Mouse (Mus musculus) frontal cortex, adult 2 months (tissue): ENCODE data around the gene Rnf2. TPM values are rescaled to one million over a fixed set of nuclear protein-coding genes. Genes with fewer than 3 reads are reported as not detected.
"Not testable (repeated sequence)": the region's sequence is repeated elsewhere in the genome, so short reads cannot be mapped to it uniquely, and the experiment has no call there.

ENCODE experiments used
- DNase-seq, 2 experiments: peaks; one replicate each; pipeline ENCODE4 v3.0.0; 2022; ENCODE audit warnings: low spot score in 1 of 2; ENCODE audit errors: extremely low spot score in 1 of 2
- polyA plus RNA-seq: library from polyadenylated mRNA; depleted of rRNA; stranded (reverse); fragments of >200 nt; gene quantifications from 2 replicates; pipeline ENCODE4 v1.2.3, GENCODE M21; 2012

The Rnf2 gene
- polyA plus RNA-seq, 1 experiment = 31.3 TPM

DNA sequence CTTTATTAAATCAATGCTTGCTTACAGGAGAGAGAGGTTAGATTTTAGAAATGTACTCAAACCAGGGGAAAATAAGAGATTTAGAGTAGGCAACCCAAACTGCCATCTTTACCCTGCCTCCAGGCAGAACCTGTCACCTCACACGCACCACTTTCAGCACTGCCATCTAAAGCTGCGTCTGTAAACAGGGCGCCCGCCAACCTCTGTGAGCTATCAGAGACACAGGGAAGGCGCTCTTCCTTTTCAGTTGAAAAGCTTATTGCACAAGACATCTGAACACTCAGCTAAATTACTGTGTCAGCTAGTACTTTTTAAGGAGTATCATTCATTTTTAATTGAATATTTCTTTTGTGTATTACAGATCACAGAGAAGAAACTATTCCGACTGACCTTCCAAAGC is 10.9 kb downstream of the Rnf2 start:
- DNase-seq = no peak

DNA sequence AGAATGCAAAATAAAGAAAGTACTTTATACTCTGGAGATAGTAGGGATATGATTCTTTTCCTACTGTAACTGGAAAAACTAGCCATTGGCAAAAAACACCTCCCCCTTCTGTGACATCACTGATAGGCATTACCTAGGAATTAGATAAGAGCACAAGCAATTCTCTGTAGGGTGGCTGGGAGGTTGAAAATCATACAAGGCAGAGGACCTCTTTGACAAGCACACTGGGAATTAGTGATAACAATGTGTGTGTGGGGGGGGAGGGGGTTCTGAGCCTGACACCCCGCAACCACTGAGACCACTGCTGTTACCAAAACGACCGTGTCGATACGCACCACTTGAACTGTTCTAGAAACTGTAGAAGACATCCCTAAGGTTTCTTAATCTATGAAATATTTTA is 16.0 kb downstream of the Rnf2 start:
- no peak for DNase-seq

DNA sequence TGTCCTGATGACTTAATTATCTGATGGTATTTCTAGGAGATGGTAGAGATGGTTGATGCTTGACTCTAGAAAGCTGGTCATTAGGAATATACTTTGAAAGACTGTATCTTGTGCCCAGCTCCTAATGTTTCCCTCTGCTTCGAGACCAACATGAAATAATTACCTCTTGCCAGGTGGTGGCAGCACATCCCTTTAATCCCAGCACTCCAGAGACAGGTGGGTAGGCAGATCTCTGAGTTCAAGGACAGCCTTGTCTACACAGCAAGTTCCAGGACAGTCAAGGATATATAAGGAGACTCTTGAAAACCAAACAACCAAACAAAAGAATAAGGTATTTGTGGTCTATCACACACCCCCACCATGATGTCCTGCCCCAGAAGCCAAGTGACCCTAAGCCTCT is 17.2 kb downstream of the Rnf2 start:
- DNase-seq = peak in 1 of 2 experiments; percentile 36

DNA sequence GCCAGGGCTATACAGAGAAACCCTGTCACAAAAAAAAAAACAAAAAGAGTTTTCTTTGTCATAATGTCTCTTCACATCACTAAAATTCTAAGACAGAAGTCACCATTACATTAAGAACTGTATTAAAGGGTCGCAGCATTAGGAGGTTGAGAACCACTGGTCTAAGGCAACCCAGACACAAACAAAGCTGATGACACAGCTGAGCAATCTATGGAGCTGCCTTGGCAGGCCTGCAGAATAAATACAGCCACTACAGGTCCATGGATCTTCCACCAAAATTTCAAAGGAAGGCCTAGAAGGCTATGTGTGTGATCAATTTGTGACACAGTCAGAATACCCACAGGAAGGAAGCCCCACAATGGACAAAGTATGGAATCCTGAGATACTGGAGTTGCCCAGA is 18.3 kb downstream of the Rnf2 start:
- DNase-seq = no peak

DNA sequence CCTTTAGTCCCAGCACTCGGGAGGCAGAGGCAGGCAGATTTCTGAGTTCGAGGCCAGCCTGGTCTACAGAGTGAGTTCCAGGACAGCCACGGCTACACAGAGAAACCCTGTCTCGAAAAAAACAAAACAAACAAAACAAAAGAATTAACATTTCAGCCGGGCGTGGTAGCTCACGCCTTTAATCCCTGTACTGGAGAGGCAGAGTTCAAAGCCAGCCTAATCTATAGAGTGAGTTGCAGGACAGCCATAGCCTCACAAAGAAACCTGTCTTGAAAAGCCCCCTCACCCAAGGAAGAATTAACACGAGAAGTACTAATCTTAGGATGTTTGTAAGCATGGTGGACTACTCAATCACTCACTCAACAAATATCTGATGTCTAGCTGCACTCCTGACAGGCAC is 28.4 kb downstream of the Rnf2 start:
- DNase-seq = not testable (repeated sequence)

DNA sequence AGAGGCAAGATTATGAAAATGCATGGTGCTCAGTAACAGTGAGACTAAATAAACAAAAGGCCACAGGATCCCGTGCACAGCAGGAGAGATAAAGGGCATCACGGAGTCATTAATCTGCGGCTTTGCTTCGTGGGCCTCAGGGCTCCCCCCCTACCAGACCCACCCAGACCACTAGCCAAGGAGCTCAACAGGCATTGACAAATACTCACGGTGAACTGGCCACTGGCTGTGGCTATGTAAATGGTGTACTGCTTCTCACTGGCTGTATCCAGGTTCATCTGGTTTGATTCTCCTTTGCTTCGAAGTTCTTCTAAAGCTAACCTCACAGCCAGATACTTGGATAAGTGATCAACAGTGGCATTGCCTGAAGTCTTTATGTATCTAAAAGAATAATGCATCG is 29.3 kb downstream of the Rnf2 start:
- DNase-seq = no peak

DNA sequence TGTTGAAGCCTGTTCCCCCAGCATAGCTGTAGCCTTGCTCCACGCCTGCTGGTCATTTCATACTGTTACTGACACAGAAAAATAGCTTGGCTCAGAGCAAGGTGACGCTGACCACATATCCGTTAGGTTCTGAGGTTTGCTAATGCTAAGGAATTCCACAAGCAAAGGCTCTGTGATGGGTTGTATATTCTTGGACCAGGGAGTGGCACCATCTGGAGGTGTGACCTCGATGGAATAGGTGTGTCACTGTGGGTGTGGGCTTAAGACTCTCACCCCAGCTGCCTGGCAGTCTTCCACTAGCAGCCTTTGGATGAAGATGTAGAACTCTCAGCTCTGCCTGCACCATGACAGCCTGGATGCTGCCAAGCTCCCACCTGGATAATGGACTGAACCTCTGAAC is 34.2 kb downstream of the Rnf2 start:
- no peak for DNase-seq

DNA sequence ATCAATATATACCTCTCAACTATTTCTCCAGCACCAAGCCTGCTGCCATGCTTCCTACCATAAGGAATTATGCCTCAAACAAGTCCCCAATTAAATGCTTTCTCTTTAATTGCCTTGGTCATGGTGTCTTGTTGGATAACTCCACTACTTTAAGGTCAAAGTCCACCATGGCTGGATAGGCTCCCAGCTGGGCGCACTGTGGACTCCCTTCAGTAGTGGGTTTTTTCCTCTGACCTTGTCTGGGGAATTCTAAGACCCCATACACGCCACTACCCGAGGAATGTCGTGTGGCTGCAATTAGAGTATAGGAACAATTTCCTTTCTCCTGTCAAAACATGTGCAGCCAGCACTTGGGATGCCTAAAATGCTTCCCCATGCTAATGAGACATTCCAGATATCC is 35.8 kb downstream of the Rnf2 start:
- no peak for DNase-seq

DNA sequence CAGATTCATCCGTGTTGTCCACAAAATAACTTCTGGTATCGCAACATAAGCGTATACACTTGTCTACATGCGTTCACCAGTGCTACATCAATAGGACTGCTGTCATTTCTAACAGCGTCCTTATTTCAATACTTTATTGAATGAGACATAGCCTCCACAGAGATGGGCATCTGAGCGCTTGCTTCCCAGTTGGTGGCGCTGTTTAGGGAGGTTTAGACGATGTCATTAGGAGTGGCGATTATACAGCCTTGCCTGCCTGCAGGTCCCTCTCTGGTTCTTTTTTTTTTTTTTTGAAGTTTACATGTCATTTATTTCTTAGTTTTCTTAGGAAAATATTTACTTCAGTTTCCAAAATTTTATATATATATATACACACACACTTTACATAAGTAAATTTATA is 39.5 kb downstream of the Rnf2 start:
- no peak for DNase-seq

DNA sequence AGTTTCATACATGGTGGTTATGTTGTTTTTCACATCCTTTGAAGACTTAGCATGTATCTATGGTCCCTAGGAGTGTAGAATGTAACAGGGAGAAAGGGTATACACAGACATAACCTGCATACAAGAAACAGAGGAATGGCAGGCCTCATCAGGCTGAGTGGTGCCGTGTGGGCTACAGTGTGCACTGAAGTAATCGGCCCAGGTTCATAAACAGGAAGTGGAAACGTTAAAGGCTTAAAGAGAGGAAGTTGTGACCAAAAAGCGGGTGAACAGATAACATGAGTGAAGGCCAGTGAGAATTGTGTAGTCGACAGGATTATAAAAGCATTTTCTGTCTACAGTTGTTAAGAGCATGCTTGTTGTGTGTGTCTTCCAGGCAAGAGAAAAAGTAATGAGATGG is 43.7 kb downstream of the Rnf2 start:
- no peak for DNase-seq

DNA sequence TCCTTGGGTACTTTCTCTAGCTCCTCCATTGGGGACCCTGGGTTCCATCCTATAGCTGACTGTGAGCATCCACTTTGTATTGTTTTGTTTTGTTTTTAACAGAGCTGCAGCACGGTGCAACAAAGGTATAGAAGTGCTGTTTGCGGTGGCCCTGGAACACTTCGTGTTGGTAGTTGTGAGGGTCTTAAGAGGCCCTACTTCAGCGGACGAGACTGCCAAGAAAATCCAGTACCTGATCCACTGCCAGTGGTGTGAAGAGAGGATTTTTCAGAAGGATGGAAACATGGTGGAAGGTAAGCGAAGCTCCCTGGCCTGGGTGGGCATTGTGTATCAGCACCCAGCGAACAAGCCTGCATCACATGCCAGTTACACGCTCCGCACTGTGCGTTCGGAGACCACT is 48.8 kb downstream of the Rnf2 start:
- DNase-seq = no peak

DNA sequence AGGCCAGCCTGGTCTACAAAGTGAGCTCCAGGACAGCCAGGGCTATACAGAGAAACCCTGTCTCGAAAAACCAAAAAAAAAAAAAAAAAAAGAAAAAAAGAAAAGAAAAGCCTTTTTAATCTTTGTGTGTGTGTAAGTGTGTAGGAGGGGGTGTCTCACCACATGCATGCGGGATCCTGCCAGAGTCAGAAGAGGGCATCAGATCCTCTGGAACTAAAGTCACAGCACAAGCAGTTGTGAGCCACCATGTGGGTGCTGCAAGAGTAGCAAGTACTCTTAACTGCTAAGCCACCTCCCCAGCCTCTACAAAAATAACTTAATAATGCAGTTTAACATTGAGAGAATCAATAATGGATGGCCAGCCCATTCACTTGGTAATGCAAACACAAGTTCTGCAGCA is 49.9 kb downstream of the Rnf2 start:
- DNase-seq = no peak

DNA sequence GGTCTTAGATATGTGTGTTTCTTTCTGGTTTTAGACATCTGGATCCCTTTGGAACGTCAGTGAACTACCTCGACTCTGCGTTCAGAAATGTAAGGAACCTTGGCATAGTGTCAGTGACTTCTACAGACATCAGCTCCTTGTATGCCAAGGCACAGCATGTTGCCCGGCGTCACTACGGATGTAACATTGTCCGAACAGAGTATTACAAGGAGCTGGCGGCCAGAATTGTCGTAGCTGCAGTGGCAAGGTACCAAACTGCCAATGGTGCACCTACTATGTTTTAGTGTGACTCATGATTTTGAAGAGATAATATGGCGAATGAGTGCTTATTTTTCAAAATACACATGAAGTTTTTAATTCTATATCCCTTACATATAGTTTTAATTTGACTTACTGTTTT is 50.9 kb downstream of the Rnf2 start:
- DNase-seq = no peak

DNA sequence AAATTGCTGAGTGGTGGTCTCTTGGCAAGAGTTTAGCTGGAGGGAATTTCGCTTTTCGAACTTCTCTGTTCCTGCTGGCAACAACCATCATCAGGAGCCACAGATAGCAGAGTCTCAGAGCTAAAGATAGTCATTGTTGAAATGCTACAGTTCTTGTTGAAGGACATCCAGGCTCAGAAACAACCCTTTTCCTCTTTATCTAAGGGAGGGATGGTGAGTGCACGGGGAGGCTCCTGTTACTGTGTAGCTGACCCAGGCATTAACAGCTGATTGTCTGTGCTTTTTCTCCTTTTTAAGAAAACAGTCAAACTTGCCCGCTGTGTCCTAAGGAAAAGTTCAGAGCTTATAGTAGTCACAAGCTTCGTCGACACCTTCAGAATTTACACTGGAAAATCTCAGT is 65.3 kb downstream of the Rnf2 start:
- no peak for DNase-seq

DNA sequence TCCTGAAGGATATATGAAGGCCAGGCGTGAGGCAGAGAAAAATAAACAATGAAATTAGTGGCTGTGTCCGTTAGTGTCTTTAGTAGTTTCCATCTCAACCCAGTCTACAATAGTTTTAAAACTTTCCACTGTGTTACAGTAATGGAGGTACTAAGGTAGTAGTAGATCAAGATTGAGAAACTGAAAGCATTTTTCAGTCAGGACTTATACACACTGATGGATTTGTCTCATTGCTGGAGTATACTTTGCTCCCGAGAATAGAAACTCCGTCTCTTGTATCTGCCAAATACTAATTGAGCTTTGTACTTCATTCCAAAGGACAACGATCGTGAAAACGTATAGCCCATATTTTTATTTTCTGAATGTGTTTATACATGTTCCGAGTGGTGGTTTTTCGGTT is 71.4 kb downstream of the Rnf2 start:
- DNase-seq = no peak

DNA sequence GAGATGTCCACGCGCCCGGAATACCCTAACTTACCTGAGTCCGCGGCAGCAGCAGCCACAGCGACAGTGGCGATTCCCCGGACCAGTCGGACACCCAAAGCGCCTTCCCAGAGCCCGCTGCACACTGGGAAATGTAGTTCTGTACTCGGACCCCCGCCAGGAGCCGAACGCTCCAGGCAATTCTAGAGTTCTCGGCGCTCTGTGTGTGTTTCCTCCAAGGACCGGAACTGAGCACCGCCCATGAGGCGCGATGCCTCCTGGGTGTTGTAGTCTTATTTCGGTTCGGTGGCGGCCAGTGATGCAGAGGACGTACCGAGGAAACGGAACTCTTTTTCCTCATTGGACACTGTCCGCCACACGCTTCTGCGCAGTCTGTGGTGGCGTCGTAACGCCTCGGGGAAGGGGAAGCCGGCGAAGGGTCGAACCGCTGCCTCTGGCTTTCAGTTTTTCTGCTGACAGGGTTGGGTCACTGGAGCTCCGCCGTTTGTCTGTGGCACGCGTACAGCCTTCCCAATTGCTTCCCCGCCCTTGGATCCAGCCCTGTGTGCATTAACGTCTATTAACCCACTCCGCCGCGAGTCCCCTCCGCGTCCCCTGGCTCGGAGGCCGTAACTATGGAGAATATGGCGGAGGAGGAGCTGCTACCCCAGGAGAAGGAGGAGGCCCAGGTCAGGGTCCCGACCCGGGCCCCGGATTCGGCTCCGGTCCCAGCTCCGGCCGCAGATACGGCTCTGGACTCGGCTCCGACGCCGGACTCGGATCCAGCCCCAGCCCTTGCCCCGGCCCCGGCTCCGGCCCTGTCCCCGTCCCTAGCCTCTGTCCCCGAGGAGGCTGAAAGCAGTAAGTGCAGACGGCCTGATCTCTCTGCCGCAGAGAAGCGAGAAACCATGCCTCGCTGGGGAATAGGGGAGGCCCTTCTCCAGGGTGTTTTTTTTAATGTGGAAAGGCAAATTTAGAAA is 72.2 kb downstream of the Rnf2 start, which contains the start of the genes Swt1 and Trmt1l:
Swt1 (minus strand) TSS at position 193 of the 959 bp plus-strand sequence.
Trmt1l (plus strand) TSS at position 280 of the 959 bp plus-strand sequence.
- peak; percentile 99 for DNase-seq

DNA sequence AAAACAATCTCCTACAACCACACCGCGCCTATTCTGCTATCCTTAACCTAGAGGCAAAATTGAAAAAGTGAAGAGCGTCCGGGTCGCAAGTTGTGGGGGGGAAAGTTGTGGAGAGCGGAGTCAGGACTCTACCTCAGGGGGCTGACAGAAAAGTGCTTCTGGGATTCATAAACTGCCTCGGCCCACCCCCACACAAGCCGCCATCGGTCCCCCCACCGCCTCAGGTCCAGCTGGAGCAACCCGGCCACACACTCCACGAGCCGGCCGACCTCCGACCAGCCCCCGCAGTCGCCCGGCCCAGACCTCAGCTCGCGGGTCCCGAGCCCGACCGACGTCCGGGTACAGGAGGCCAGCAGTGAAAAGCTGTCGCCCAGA is 72.9 kb downstream of the Rnf2 start:
- DNase-seq = no peak

DNA sequence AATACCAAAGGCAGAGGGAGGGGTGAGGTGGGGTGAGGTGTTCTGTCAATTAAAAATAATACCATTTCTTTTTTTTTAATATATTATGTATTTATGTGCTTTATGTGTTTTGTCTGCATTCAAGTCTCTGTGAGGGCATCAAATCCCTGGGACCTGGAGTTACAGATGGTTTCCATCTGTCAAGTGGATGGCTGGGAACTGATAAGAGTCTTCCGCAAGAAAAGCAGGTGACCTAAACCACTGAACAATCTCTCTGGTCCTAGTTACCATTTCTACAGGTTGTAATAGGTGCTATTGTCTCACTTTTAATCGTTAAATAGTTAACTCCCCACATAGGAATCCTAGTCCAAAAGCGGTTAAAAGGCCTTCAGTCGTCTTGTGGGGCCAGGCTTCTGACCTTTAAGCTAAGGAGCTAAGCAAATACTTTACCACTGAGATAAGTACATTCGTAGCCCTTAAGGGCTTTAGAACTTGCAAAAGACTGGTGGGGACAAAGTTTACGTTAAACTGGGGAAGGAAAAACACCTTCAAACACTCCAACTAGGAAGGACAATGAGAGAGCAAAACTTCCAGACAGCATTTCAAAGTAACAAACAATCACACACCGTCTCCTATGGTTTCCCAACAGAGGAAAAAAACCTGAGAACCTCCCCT is 73.7 kb downstream of the Rnf2 start:
- DNase-seq = no peak

DNA sequence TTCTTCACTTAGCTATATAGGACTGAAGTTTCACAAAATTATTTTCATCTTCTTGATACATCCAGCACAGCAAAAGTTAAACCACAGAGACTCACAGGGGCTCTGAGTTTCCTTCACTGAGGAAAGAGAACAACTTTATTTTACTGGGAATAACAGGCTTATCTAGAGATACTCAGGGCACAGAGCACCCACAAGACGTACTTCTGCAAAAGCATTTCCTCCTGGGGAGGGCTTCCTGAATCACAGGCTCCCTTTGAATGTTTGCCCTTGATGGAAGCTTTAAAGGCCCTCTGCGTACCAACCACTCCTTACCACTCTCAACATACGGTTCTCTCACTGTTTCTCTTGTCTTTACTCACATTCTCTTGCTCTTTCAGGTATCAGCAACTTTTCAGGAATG is 78.6 kb downstream of the Rnf2 start:
- no peak for DNase-seq

DNA sequence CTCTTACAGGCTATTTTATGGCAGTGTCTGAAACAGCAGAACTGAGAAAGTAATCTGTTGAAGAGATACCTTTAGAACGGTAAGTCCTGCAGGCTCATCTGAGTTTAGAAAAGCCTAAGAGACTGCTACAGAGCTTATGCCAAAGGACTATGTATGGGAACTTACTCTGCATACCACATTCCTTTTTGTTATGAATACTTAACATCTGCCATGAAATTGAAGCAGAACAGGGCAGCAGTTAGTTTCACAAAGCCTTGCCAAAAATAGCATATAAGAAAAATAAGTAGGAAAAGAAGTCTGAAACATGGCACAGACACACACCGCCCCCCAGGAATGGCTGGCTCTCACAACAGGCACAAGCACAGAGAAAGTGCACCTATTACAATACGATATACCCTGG is 90.9 kb downstream of the Rnf2 start:
- DNase-seq = no peak
